Mouse (Mus musculus): ENCODE results near the gene Itk.

Itk gene

DNA sequence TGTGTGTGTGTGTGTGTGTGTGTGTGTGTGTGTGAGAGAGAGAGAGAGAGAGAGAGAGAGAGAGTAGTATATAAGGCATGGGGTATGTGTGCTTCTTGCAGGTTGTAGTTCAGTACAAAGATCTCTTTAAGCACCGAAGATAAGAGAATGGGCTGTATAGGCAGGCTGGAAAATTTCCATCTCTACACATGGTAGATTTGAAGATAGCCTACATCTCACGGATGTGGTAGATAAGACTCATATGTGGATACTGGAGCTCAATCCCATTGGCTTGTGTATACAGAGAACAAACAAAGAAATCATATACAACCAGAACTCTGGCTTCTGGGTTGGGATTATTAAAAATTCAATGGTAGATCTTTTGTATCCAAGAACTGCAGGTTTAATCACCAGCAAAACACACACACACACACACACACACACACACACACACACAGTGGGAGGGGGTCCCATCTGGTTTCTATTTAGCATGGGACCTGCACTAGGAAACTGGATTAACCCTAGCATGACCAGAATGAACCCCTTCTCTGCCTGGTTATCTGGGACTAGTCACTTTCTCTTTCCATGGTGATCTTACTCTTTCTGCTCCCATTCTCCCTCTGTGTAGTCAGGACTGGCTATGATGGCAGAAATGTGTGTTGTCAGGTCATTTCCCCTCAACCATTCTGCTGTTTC lies 28.2 kb downstream of the Itk start:
- DNase-seq (ENCODE audit: low read depth), result no peak

DNA sequence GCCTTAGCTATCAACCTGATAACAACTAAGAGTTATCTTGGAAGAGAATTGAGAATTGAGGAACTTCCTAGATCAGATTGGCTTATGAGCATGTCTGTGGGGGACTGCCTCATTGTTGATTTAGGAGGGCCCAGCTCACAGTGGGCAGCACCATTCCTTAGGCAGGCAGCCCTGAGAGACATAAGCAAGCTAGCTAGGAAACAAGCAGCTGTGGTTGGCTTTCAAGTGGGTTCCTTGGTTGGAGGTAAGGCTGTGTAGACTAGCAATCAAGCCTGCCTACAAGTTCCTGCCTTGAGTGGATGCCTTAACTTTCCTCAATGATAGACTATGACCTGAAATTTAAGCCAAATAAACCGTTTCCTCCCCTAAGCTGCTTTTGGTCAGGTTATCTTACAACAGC lies 30.9 kb downstream of the Itk start:
- DNase-seq (ENCODE audit: low read depth), result no peak

DNA sequence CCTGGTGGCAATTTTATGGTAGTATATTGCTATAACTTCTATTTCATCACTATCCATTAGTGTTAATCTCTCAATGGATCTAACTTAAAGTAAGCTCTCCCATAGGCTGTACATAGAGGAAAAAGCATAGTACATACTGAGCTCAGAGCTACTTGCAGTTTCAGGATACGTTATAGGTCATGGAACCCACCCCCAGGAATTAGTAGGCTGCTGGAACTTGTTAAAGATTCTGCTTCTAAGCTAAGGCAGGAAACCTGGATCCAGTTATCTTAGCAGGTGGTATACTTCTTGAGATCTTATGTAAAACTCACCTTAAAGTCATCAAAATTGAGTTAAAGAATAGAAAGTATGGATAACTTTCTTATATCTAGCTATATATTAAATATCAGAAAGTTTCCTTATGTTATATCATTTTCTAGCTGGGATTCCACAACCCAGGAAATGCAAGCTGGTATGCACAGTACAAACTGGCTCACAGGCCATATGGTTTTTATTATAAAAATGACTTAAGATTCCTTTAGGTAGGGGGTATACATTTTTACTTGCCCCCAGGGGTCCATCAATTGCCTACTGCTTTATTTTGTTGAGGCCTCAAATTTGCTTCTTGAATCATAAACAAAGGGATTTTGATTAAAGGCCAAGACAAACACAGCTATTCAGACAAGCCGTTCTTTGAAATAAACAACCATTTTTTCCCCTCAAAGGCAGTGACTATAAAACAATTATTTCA lies 39.5 kb downstream of the Itk start:
- DNase-seq (ENCODE audit: low read depth), result no peak

DNA sequence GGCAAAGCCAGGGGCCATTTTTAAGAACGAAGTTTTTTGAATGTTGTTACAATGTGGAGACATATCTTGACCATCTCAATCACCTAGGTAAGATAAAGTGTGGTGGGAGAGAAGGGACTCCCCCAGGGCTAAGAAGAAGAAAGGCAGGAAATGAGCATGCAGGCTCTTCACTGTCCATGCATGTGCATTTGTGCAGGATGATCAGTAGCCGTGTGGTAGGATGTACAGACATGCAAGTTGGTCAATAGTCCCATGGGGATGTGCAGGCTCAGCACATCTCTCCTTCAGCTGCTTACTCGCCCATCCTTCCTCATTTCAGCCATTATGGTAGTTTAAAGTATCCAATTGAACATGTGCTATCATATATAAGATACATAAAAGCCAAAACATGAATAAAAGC lies 40.9 kb downstream of the Itk start:
- DNase-seq (ENCODE audit: low read depth), result peak; percentile 70

DNA sequence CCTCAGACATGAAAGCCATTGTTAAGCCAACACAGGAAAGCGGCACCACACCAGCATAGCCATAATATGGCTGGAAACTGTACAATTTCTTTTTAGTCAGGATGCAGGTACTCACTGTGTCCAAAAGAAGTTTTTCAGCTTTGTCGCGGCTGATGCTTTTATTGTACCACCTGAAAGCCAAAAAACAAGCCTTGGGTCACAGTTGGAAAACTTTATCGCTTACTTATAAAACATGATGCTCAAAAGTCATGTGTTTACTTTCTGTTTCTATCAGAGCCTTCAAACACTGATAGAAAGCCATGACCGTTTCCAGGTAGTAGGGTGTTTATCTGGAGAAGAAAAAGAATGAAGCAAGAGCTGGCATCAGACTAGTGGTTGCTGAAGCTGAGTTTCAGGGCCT lies 41.6 kb downstream of the Itk start:
- peak; percentile 70 for DNase-seq (ENCODE audit: low read depth)

DNA sequence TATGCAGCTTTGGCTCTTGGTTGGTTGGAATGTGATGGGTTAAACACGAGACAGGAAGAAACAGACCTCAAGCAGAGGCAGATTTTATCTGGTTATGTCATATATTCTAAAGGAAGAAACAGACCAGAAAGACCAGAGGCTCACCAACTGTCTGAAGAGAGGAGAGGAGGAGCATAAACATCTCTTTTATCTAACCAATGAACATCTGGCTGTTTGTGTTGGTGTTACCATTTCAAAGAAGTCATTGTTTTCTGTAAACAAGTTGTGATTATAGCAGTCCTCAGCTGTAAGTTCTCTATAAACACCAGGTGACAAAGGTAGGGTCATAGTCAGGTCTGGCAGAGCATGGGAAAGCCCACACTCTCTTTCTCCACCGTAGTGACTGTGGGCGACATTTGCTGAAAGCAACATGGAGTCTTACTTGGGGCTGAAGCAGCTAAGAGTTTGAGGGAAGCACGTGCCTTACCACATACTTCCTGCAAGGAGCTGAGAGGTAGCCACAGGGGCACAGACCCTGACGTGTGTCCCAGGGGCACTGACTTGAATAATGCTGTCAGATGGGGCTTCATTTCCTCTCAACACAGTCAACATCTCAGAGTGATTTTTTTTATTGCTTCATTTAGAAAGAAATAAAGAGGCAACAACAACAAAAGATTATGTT lies 45.3 kb downstream of the Itk start:
- DNase-seq (ENCODE audit: low read depth), result peak; percentile 87

DNA sequence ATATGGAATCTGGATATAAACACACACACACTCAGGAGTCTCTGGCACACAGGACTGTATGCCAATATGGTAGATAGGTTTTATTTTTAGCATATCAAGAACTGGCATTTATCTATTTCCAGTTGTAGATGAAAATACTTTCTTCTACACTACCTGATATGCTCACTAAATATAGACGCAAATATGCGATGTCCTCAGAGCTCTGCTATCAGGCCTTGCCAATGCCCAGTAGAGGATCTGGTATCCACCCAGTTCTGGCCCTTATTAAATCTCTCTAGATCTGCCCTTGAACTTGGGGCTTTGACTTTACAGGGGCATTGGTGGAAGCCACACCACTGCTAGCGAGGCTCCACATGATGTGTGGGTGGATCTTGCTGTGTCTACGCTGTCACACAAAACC lies 47.4 kb downstream of the Itk start:
- DNase-seq (ENCODE audit: low read depth), result no peak

DNA sequence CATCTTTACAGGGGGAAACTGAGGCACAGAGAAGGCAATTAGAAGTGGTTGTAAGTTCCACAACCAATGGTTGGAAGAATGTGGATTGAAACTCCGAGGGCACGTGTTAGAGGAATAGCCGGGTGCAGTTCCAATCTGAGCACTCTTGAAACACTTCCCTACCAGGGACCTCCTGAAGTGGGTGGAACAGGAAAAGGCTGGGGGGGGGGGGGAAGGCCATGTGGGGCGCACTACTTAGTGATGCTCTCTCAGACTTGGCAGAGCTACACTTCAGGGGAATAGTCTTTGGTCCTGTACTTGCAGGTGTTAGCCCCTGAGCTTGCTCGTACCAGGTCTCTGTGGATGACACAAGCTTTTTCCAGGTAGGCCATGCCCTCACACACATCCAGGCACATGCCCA lies 53.3 kb downstream of the Itk start:
- DNase-seq (ENCODE audit: low read depth), result no peak

DNA sequence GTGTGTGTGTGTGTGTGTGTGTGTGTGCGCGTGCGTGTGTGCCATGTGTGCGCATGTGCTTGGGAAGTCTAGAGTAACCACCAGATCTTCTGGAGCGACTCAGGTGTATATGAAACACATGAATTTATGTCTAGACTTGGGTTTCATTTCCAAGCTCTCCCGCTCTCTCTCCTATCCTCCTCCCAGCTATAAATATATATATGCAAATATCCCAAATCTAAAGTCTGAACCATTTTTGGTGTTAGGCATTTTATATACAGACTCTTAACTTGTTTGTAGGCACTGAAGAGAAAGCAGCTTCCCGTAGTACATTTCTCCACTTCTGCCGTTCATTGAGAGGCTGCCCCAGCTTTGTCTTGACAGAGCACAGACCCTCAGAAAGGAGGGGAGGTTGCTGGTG lies 57.1 kb downstream of the Itk start:
- DNase-seq (ENCODE audit: low read depth), result no peak

DNA sequence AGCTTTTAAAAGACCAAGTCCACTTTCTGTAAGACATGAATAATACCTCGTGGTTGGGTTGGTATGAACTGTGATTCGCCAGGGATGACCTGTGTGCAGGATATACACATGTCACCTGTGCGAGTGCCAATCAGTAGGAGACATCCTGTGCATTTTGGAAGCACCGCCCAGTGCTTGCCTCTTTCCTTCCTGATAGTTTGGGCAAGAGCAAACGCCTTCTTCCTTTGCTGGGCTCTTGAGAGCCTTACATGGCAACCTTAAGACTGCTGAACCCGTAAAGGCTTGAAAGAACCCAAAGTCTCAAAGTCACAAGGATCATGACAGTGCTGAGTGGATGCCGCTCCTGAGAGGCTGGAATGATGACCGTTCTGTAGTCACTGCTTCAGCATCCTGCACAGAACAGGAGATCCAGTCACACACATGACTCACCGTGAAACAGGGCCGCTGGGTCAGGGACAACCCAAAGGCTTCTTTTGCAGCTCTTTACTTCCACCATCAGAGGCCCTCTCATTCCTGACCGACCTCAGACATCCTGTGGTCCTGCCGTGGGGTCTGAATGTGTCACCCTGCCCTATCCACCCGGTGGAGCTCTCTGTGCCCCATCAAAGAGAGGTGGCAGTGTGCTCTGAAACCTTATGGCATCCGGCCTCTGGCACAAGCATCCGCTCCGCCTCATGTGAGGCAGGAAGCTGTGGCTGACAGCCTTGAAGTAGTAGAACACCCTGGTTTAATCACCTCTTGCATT lies 62.9 kb downstream of the Itk start:
- peak; percentile 91 for DNase-seq (ENCODE audit: low read depth)

DNA sequence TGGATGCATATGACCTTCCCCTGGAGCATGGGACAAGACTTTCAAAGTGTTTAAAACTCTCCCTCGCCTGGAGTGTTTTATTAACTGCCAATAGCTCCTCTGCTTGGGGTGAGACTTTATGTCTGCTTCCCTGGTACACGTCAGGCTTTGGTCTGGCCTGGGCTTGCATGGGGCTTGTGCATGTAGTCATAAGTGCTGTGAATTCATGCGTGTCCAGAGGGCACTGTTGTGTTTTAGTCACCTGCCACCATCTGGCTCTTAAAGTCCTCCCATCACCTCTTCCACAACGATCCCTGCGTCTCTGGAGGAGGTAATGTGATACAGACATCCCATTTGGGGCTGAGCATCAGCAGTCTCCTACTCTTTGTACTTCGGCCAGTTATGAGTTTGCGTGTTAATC lies 67.8 kb downstream of the Itk start:
- no peak for DNase-seq (ENCODE audit: low read depth)

DNA sequence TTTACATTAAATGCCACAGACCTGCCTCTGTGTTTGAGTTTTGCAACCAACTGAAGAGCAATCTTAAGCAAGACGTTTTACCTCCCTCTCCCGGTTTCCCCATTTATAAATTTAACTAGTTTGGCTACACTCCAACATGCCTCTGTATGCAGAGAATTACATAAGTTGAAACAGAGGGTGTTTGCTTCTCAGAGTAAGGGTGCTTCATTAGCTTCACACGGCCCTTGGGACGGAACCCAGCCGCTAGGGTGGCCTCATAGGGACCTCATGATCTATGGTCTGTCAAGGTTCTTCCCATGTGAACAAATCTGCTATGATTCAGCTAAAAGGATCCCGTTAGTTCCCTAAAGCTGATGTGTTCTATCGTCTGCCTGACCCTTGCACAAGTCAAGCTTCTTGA lies 74.8 kb downstream of the Itk start:
- DNase-seq (ENCODE audit: low read depth), result no peak

DNA sequence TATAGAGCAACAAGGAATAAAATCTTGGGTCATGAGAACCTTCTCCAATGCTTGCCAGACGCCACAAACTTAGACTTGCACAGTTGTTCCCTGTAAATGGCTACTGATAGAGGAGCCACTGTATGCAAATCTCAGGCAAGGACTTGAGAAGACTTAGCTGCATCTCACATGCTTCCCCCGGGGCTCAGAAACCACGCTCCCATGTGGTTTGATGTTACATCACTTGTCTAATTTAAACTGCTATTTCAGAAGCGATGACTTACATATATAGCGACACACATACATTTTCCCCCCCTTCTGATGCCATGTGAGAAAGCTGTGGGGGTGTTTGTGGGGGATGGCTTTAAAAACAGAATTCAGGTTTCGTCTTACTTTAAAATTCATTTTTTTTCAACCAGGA lies 75.5 kb downstream of the Itk start:
- DNase-seq (ENCODE audit: low read depth), result peak; percentile 43

DNA sequence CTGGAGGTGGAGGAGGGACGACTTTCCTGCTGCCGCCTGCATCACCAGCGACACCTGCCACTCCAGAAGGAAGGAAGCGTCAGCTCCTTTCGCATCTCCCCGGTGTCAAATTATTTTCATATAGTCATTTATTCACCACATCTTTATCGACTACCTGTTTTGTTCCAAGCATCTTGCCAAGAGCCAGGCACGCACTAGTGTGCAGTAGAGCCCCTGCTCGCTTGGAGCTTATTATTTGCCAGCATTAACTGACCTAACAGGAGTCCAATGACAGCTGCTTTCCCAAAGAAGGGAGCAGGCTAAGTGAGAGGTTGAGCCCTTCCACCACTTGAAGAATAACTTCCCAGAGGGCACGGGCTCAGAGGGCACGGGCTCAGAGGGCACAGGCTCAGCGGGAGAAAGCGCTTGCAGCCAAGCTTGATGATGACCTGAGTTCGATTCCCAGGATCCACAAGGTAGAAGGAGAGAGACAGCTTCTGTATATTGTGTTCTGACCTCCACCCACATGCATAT lies 76.7 kb downstream of the Itk start, which contains the start of gene Cyfip2:
TSS of gene Cyfip2 (minus strand) at position 337 of the 513 bp plus-strand sequence.
- DNase-seq (ENCODE audit: low read depth), result no peak

DNA sequence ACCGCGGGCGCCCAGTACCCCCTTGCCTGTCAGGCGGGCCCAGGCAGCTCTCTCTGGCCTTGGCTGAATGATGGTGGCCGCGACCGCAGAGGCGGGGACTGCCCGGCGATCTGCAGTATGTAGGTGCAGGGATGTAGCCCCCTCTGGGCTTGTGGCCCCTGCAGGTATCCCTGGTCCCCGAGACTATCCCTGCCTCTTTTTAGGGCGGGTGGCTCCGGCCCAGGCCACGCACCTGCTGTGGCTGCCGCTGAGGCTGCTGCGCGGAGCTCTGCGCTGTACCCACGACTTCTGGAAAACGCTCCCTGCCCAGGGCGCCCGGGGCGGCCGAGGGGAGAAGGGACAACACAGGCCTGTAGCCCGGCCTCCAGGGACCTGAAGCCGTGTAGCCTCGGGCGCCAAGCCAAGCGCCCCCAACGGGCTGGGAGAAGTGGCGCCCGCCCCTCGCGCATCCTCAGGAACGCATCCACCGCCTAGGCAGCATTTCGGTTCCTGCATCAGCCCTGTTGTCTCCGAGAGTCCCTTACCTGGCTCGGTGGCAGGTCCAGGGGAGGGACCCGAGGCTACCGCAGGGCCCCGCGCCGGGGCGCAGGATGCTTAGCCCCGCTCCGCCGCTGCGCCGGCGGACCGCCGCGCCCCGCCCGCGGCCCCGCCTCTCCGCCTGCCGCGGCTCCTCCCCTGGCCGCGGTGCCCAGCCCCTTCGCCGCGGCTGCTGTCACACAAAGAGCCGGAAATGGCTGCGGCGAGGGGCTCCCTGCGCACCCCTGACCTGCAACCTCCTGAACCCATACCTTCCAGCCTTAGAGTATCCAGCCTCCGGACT lies 77.4 kb downstream of the Itk start:
- DNase-seq (ENCODE audit: low read depth), result peak; percentile 90

DNA sequence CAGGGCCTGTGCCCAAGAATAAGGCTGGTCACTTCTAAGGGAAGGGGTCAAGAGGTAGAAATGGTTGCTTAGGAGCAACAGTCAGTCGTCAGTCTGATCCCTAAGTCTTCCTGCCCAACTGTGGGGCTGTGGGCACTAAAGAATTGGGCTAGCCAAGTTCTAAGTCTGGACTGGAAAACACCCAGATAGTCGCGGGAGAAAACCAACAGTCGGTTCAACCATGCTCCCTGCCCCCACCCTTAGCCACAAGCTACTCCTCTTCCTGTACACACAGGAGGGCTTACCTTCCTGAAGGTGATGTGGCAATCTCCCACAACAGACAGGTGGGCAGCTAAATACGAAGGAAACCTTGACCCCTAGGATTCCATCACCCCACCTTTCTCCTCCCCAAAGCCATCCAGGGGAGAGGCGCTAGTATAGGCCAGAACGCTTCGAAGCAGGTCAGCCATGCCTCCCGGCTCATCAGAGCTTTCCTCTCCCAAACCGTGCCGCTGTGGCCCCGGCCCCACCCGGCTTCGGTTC lies 78.1 kb downstream of the Itk start:
- peak; percentile 90 for DNase-seq (ENCODE audit: low read depth)

DNA sequence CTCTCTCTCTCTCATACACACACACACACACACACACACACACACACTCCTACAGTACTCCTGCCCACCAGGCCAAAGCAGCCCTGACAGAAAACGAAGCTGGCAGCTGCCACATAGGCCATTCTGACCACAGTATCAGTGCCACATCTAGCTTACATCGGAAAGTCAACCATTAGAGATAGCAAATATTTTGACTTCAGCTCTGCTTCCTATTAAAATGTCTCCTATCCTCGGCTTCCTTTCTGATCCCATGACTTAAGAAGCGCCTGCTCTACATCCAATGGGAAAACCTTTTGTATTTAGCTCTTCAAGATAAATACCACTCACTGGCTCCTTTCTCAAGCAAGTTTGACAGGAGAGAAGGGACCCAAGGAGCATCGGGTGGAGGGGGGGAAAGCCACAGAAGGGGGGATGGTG lies 78.7 kb downstream of the Itk start:
- DNase-seq (ENCODE audit: low read depth), result peak; percentile 65

DNA sequence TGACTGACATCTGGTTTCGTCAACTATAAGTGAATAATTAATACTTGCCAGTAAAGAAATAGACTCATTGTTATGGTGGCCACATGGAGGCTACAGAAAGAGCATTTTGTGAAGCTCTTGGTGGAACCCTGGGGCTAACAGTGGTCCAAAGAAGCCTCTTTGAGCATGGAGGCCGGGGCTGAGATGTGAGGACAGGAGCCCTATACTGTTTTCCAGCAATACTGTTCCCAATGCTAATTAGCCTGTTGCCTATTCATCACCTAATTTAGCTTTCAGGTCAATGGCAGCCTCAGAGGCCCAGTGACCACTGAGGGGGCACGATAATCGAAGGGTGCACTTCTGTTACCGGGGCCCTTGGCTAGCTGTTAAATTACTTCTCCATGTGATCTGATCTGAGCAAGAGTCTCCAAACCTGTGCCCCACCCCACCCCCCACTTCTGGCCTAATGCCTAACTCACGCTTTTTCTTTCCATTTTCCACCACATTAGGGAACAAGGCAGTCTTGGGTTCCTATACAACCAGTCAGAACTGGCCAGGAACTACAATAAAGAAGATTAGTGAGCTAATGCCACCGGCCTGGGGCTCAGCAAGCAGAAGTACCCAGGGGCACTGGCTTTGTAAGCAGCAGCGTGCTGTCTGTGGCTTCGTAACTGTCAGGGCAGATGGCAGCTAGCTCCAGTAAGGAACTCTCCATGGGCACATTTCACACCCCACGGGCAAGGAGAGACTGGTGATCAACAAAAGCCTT lies 79.3 kb downstream of the Itk start:
- peak; percentile 57 for DNase-seq (ENCODE audit: low read depth)

DNA sequence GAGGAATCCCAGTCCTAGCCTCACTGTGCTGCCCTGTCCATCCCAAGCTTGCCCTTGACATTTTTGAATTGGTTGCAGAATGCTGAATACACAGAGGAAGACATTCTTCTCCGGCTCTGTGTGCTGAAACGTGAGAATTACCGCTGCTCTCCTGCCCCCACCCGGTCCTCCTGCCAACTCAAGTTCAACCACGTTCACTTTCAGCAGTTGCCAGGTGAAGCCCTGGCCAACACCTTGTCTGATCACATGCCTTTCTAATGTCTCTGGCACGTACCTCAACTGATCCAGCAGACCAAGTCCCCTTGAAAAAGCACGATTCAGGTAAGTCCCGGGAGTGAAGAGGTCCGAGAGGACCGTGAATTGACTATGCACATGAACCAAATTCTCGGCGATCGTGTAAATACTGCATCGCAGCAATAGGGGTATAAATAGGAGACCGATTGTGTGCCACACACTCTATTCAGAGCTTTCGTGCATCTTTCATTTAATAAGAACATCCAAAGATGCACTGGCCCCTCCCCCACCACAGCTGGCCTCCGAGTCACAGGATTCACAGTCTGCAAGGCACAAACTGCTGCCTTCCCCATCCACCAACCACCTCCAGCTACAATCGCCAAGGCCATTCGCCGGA lies 80.1 kb downstream of the Itk start:
- peak; percentile 78 for DNase-seq (ENCODE audit: low read depth)

All from induced T-regulatory cell, adult 2 months (primary cell).